Mouse (Mus musculus) liver, embryonic 14.5 days (tissue): ENCODE measurements around the gene Ddah1. TPM values are rescaled to one million over a fixed set of nuclear protein-coding genes. Genes with fewer than 3 reads are reported as not detected.
A peak's percentile ranks its signal among the peaks of the same experiment; 100 is the strongest.

Experiments
- ATAC-seq: fragments of 200-750 bp; cut with Nextera tagmentation; 2 replicates; pipeline ENCODE4 v1.8.0; 2017; ENCODE audit warnings: moderate number of reproducible peaks, mild to moderate bottlenecking, moderate library complexity; ENCODE audit not compliant: insufficient read depth
- DNase-seq, 3 experiments: peaks; one replicate each; pipeline ENCODE4 v3.0.0-alpha.2; 2012 to 2013; ENCODE audit warnings: low read depth in 3 of 3, low spot score in 3 of 3
- H3K27ac ChIP-seq: fragments of 300-500 bp; sonication (generic); 2 replicates; pipeline ENCODE4 v1.5.1; 2014; ENCODE audit warnings: moderate library complexity, mild to moderate bottlenecking, control low read depth, inconsistent platforms
- H3K27me3 ChIP-seq: fragments of 300-500 bp; sonication (generic); 2 replicates; pipeline ENCODE4 v1.6.1; 2014; ENCODE audit warnings: mild to moderate bottlenecking, low read length, moderate library complexity; ENCODE audit not compliant: control insufficient read depth, insufficient read depth
- H3K36me3 ChIP-seq: fragments of 300-500 bp; sonication (generic); replicated peaks from 2 replicates; pipeline ENCODE4 v1.6.1; 2014; ENCODE audit warnings: low read depth; ENCODE audit not compliant: control insufficient read depth, insufficient read depth
- H3K4me1 ChIP-seq, 2 experiments: fragments of 200-500 bp in 1 of 2; fragments of 300-500 bp in 1 of 2; sonication (generic) in 1 of 2; replicated peaks; 2 replicates each; pipeline ENCODE4 v1.6.1; 2012 to 2014; ENCODE audit warnings: antibody characterized with exemption in 1 of 2, inconsistent platforms in 1 of 2, low read length in 1 of 2; ENCODE audit not compliant: control insufficient read depth in 2 of 2, insufficient read depth in 2 of 2
- H3K4me2 ChIP-seq: fragments of 300-500 bp; sonication (generic); 2 replicates; pipeline ENCODE4 v1.6.1; 2014; ENCODE audit warnings: low read depth, mild to moderate bottlenecking, control low read depth, moderate library complexity
- H3K4me3 ChIP-seq, 2 experiments: fragments of 200-500 bp in 1 of 2; fragments of 300-500 bp in 1 of 2; sonication (generic) in 1 of 2; 2 replicates each; pipeline ENCODE4 v1.5.1; 2012 to 2014; ENCODE audit warnings: low read depth in 2 of 2, low read length in 2 of 2, mild to moderate bottlenecking in 2 of 2, control low read depth in 1 of 2, inconsistent platforms in 1 of 2, moderate library complexity in 1 of 2; ENCODE audit not compliant: insufficient read depth in 1 of 2
- H3K9ac ChIP-seq: fragments of 300-500 bp; sonication (generic); replicated peaks from 2 replicates; pipeline ENCODE4 v1.6.1; 2014; ENCODE audit warnings: mild to moderate bottlenecking, control low read depth, moderate library complexity
- H3K9me3 ChIP-seq: fragments of 300-500 bp; sonication (generic); 2 replicates; pipeline ENCODE4 v1.6.1; 2016; ENCODE audit warnings: low read length, mixed read lengths; ENCODE audit not compliant: control insufficient read depth
- CTCF ChIP-seq: IDR thresholded peaks from 2 replicates; pipeline ENCODE4 v1.5.1; 2016; ENCODE audit warnings: antibody characterized with exemption, low read depth, control low read depth
- EP300 ChIP-seq: IDR thresholded peaks from 2 replicates; pipeline ENCODE4 v1.6.1; 2016; ENCODE audit warnings: antibody characterized with exemption, low read depth
- WGBS: fragments of 180-500 bp; shearing (Covaris S2); extraction: QIAGEN DNeasy Blood & Tissue Kit; methylation state at CpG from one replicate; pipeline ENCODE4 v1.1.7; 2014; ENCODE audit not compliant: insufficient replicate concordance; 5-methylcytosine and 5-hydroxymethylcytosine counted together
- polyA plus RNA-seq, 2 experiments: library from polyadenylated mRNA; depleted of rRNA in 1 of 2; stranded (reverse) in 1 of 2; unstranded in 1 of 2; fragments of >200 nt; fragmentation: Nextera tagmentation in 1 of 2; extraction: Ambion mirVana in 1 of 2; gene quantifications; 2 replicates each; pipeline versions ENCODE4 v1.2.1 to v1.2.3; 2012 to 2014

The Ddah1 gene
- polyA plus RNA-seq, 2 experiments, result 15.6 to 32.1 TPM

DNA sequence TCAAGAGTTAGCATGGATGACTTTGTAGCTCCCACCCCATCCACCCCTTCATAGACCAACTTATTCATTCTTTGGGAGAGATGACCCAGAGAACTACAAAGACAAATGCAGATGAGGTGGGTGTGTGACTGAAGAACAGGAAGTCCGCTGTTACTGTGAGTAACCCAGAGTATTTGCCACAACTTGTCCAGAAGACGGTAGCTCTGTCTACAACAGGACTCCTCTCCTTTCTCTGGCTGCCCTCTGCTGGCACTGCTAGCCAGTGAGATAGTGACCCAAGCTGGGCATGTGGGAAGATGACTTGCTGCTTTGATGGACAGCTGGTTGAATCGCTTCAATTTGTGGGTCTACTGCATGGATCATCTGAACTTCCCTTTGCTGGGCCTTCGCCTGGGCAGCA is 28.9 kb upstream of the Ddah1 start:
- 0 out of 4 replicates have a peak, but pooled peaks cover 0 to 3% of the 10 kb centered on the region in 2 experiments for H3K4me1 ChIP-seq
- H3K36me3 ChIP-seq, result no peaks in the 10 kb centered on the region
- WGBS, result 29% methylated on average over 4 of the region's 4 CpGs
- H3K4me2 ChIP-seq, result no peak overlapping the region
- H3K9ac ChIP-seq, result no peak overlapping the region
- TF ChIP-seq EP300, result no peak
- peak; percentile 41 for TF ChIP-seq CTCF
- ATAC-seq (no peak), DNase-seq (no peak)
- no peak overlapping the region for H3K27ac ChIP-seq
- H3K4me3 ChIP-seq, result no peak overlapping the region
- H3K9me3 ChIP-seq, result no peaks in the 10 kb centered on the region
- H3K27me3 ChIP-seq, result no peaks in the 10 kb centered on the region

DNA sequence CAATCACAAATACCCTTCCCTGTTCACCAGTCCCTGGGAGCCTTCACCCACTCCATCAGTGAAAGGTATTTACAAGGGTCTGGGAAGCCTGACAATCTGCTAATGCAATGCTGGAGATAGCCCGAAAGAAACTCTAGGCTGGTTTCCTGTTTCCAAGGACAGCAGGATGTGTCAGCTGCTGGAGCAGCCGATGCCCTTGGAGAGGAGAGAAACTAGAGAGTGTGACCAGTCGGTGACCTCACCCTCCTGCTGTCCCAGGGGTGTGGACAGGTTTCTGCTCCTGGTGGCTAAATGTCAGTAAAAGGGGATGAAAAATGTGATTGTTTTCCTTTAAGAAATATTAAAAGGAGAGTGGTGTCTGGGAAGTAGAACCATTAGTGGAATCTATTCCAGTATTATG is 28.4 kb upstream of the Ddah1 start:
- Histone ChIP-seq H3K4me1 (0 out of 4 replicates have a peak, but pooled peaks cover 0 to 3% of the 10 kb centered on the region in 2 experiments), H3K9me3 (no peaks in the 10 kb centered on the region), H3K4me2 (no peak overlapping the region), H3K9ac (no peak overlapping the region), H3K27ac (no peak overlapping the region), H3K27me3 (no peaks in the 10 kb centered on the region), H3K36me3 (no peaks in the 10 kb centered on the region), H3K4me3 (no peak overlapping the region)
- 28% methylated on average over 3 of the region's 3 CpGs for WGBS
- TF ChIP-seq EP300 (no peak), CTCF (no peak)
- DNase-seq, result no peak
- no peak for ATAC-seq

DNA sequence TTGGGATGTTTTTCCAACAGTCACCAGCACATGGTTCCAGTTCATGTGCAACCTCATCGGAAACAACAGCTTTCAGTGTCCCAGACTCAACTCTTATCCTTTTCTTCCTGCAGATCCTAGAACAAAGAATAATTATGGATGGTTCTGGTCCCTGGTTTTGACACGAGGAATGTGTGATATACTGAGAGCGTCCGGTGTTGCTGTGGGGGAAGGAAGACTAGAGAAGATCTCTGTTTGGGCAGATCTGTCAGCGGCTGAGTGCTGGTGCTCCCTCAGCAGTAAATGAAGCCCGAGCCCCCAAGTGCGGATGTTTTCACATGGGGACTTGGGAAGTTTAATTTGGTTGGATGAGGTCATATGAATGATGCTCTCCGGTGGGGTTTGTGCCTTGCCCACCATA is 23.6 kb upstream of the Ddah1 start:
- WGBS, result 75% methylated on average over 8 of the region's 8 CpGs
- ATAC-seq (no peak), DNase-seq (no peak)
- Histone ChIP-seq H3K9me3 (no peaks in the 10 kb centered on the region), H3K36me3 (no peaks in the 10 kb centered on the region), H3K4me1 (peaks cover 0 to under 1% of the 10 kb centered on the region in 2 experiments; a peak in 1 of 4 replicates), H3K9ac (no peak overlapping the region), H3K4me3 (no peak overlapping the region), H3K4me2 (no peak overlapping the region), H3K27me3 (no peaks in the 10 kb centered on the region), H3K27ac (no peak overlapping the region)
- TF ChIP-seq CTCF (no peak), EP300 (no peak)

DNA sequence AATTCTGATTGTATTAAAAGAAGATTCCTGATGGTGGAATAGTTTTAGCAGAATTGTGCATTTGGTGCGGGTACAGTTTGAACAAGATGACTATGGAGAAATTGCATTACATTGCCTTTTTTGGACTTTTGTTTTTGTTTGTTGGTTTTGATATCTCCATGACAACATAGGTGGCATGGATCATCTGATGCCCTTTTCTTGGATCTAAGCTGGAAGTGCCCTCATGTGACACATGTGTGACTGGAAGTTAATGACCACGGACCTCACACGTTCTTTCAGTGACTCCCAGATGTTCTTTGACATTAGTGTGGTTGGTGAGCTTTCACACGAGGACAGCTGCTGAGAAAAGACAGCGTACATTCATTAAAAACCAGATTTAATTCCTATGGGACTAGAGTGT is 21.9 kb upstream of the Ddah1 start:
- Histone ChIP-seq H3K9ac (no peak overlapping the region), H3K27me3 (no peaks in the 10 kb centered on the region), H3K4me3 (no peak overlapping the region), H3K9me3 (no peaks in the 10 kb centered on the region), H3K36me3 (no peaks in the 10 kb centered on the region), H3K27ac (no peak overlapping the region), H3K4me2 (no peak overlapping the region), H3K4me1 (peaks cover 0 to 8% of the 10 kb centered on the region in 2 experiments; a peak in 2 of 4 replicates)
- DNase-seq (no peak), ATAC-seq (no peak)
- 61% methylated on average over 5 of the region's 5 CpGs for WGBS
- TF ChIP-seq CTCF (no peak), EP300 (no peak)

DNA sequence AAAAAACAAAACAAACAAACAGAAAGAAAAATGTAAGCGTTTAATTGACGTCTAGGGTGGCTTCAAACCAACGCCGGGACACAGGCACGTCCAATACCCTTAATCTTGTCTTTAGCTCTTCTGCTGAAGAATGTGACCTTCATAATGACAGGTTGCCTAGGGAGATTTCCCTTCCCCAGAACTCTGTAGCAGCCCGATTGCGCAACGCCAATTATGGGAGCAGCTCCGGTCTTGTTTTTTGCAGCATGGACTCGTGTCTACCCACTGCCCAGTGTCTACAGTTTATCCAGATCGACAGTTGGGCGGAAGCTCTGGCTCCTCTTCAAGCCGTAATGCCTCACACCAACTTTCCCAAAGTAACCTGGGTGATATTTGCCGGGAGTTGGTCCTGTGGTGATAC is 19.8 kb upstream of the Ddah1 start:
- no peak for TF ChIP-seq CTCF
- TF ChIP-seq EP300, result no peak
- no peak for DNase-seq
- Histone ChIP-seq H3K9ac (no peak overlapping the region), H3K27ac (no peak overlapping the region), H3K4me2 (no peak overlapping the region), H3K27me3 (no peaks in the 10 kb centered on the region), H3K9me3 (no peaks in the 10 kb centered on the region), H3K4me1 (peaks cover 0 to 8% of the 10 kb centered on the region in 2 experiments; a peak in 2 of 4 replicates), H3K4me3 (no peak overlapping the region), H3K36me3 (no peaks in the 10 kb centered on the region)
- 60% methylated on average over 14 of the region's 14 CpGs for WGBS
- ATAC-seq, result no peak

DNA sequence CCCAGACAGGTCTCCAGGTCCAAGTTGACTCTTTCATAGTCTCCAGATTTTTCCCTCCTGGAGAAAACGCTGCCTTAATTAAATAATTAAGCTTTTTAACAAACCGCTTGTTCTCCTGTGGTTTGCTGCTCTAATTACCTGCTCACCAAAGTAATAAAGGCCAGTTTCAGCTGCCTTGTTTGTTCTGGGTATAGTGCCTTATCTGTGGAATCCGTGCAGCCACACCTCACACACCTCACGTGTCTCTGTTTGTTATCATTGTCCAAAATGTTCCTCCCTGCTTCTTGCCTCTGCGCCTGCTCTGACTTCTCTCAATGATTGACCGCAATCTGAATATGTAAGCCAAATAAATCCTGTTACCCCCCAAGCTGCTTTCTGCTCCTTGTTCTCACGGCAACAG is 18.6 kb upstream of the Ddah1 start:
- H3K9me3 ChIP-seq, result no peaks in the 10 kb centered on the region
- no peaks in the 10 kb centered on the region for H3K27me3 ChIP-seq
- peaks cover 0 to 8% of the 10 kb centered on the region in 2 experiments; a peak in 2 of 4 replicates for H3K4me1 ChIP-seq
- DNase-seq, result no peak
- ATAC-seq, result no peak
- TF ChIP-seq EP300 (no peak), CTCF (no peak)
- H3K36me3 ChIP-seq, result no peaks in the 10 kb centered on the region
- no peak overlapping the region for H3K4me3 ChIP-seq
- H3K9ac ChIP-seq, result no peak overlapping the region
- WGBS, result 48% methylated on average over 7 of the region's 7 CpGs
- no peak overlapping the region for H3K4me2 ChIP-seq
- H3K27ac ChIP-seq, result no peak overlapping the region
